Mouse (Mus musculus): Measurements from ENCODE around the gene 1700015F17Rik.

Gene 1700015F17Rik

DNA sequence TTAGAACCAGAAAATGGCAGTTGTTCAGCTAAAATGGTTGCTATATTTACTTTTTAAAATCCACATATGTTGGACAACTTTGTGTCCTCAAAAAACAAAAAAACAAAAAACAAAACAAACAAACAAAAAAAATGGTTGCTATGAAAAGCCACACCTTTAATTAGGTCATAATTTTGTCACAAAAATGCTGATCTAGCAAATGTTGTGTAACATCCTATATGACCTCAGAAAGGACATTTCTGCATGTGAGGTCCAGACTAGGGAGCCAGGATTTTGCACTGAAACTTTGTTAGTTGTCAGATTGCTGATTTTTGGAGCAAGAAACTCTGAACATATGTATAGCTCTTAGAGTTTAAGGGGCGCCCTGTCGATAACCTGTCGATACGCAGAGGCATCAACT is 55.9 kb downstream of the 1700015F17Rik start:
- DNase-seq = no peak

DNA sequence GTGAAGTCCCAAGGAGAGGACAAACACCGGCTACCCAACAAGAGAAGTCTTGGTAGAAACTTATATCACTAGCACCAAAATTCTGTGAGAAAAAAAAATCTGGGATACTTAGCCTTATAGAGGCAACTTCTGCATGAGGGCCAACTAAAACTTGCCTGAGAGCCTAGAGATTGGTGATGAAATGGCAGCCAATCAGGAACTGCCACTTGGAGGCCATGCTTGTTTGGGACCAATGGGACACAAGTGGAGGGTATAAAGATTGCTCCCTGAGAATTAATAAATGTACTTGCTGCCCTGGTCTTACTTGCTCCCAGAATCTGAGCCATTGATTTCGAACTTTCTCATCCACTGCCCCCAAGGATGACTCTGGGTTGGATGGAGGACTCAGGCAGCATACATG is 57.5 kb downstream of the 1700015F17Rik start:
- no peak for DNase-seq

DNA sequence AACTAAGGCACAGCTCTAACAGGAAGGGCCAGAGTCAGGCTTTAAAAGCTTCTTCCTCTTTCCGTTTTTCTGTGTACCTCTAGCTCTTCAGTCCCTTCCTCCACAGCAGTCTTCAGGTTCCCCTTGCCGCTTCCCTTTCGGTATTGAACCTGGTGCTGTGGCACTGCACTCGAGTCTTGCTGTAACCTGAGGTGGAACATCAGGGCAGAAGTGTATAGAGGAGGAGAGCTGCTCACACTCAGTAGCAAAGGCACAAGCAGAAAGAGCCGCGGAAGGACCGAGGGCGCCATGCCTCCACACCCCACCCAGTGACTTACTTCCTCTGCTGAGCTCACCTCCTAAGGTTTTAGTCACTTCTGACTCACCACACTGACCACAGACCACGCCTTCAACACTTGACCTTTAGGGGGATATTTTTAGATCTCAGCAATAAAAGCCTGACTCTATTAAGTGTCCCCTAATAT is 58.9 kb downstream of the 1700015F17Rik start, which contains the start of gene Cdk14:
Gene Cdk14 (minus strand): TSS at position 321 of the 464 bp plus-strand sequence.
- DNase-seq = peak; percentile 49

DNA sequence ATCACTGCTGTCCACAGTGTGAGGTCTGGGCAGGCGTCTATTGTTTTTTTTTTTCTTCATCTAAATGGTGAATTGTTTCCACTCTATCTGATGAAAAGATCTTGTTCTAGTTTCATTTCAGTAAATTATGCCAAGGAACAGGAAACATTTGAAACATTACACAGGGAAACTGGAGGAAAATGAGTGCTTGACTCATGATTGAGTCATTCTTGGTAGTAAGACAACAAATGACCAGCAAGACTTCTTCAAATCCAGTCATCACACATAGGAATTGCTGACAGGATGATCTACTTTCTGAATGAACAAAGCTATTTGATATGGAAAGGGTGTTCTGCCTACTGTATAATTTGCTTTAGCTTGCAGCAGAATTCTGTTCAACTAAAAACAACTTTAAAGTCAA is 59.7 kb downstream of the 1700015F17Rik start:
- no peak for DNase-seq

DNA sequence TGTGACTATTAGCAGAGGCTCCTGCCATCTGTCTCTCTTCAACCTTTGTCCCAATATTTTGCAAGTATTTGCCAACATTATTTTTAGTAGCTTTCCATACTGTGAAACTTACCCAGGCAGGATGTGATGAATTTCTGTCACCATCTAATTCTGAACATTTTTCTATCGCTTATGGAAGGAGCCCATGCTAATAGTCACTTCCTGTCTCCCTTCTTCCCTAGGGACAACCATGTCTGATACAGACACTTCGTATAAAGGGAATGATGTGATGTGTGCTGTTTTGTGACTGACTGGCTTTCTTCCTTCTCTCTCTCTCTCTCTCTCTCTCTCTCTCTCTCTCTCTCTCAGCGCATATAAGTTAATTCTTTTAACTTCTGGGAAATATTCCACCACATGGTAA is 64.1 kb downstream of the 1700015F17Rik start:
- DNase-seq = no peak

DNA sequence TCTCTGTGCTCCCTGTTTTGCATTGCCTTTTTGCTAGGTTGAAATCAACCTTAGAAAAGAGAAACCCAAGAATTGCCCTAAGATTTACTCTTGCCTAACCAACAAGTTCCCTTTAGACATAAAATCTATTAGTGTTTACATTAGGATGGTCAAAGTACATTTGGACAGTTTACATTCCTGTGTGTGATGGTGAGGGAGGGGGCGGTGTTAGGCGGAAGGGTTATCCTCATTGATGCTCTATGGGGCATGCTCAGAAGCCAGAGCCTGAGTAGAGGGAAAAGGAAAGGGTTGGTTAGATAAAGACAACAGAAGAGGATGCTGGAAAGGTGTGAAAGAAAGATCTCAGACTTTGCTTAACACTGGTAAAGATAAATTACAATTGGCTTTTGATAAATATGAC is 67.1 kb downstream of the 1700015F17Rik start:
- no peak for DNase-seq

DNA sequence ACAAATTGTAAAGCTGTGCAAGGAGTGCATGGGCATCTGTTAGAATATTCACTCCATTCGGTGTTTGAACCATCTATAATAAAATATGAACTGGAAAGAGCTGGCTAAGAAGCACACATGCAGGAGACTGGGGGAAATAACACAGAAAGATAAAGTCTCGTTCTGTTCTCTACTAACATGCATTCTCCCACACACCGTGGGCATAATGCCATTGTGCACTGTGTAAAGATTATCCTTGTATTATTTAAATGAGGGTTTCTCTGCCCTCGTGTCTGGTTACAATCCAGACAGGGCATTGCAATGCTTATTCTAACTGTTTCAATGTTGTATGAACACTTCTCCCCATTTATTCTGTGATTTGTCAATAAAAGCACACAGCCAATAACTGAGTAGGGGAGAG is 77.0 kb downstream of the 1700015F17Rik start:
- peak; percentile 34 for DNase-seq

DNA sequence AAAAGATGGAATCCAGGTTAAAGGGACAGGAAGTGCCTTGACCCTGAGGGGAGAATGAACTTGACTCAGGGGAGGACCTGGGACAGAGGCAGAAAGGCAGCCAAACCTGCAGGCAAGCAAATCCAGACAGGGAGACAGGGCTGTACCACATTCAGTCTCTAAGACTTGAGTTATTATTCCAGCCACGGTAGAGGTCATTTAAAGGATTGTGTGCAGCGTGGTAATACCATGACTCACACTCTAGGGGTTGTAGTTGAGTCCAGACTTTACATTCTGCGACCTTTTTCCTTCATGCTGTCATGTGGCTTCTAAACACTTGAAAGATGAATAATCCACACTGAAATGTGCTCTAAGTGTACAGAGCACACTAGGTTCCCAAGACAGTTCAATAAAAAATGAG is 86.2 kb downstream of the 1700015F17Rik start:
- DNase-seq = no peak
